ENCODE assay signal across 42 mouse cellular contexts in the genomic region with DNA sequence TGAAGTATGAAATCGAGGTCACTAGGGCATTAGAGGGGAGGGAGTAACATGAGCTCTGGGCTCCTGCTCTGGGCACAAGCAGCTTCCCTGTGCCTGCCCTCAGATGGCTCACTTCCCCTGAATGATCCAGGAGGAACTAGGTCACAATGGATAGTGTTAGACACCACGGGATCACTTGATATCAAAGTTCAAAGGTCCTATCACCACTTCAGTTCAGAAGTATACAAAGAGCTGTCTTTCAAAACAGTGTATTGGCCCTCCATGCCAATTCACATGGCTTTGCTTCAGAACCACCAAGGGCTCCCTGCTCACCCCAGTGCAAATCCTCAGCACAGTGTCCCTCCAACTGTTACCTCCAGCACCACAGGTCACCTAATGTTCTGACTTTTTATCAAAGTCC. TPM values are rescaled to one million over a fixed set of nuclear protein-coding genes. Genes with fewer than 3 reads are reported as not detected.
"Had no signal": no experiment of that assay in that cellular context is flagged by ENCODE, and none has a peak within 500 bp of the region (broad histone marks: within the 10 kb centered on the region; RNA-seq: fewer than 3 reads in every experiment).

No protein-coding gene starts in this region.

RNA-seq across cellular contexts. Expression of a gene that starts 1.5 kb away (rescaled TPM):
- total RNA-seq: heart, adult 2 months; heart, adult 8-10 months; heart, postnatal 10 days; heart, postnatal 14 days; heart, postnatal 25 days; heart, postnatal 36 days; heart, postnatal 4 days; hematopoietic stem cell, adult 5-6 weeks; hindbrain, postnatal 0 days; layer of hippocampus, adult 18-20 months; layer of hippocampus, adult 2 months; layer of hippocampus, adult 8-10 months; layer of hippocampus, postnatal 10 days; layer of hippocampus, postnatal 14 days; layer of hippocampus, postnatal 25 days; layer of hippocampus, postnatal 36 days; left cerebral cortex, adult 18-20 months; left cerebral cortex, adult 2 months; left cerebral cortex, adult 8-10 months had no signal
- polyA plus RNA-seq: heart, adult 2 months; heart, embryonic 10.5 days; heart, embryonic 11.5 days; heart, embryonic 12.5 days; heart, embryonic 13.5 days; heart, embryonic 14.5 days; heart, embryonic 15.5 days; heart, embryonic 16.5 days; heart, postnatal 0 days; hindbrain, embryonic 10.5 days; hindbrain, embryonic 11.5 days; hindbrain, embryonic 12.5 days; hindbrain, embryonic 13.5 days; hindbrain, embryonic 14.5 days; hindbrain, embryonic 15.5 days; hindbrain, embryonic 16.5 days; hindbrain, postnatal 0 days; inflammation-experienced regulatory T-cells, adult 6 months; intestine, embryonic 14.5 days; kidney, adult 2 months; kidney, embryonic 14.5 days; kidney, embryonic 15.5 days; kidney, embryonic 16.5 days; kidney, postnatal 0 days; large intestine, adult 2 months had no signal

RNA-seq across cellular contexts. Expression of a gene that starts 17.3 kb away (rescaled TPM):
- total RNA-seq: heart, adult 2 months; heart, adult 8-10 months; heart, postnatal 10 days; heart, postnatal 14 days; heart, postnatal 25 days; heart, postnatal 36 days; heart, postnatal 4 days; hematopoietic stem cell, adult 5-6 weeks; hindbrain, postnatal 0 days; layer of hippocampus, adult 18-20 months; layer of hippocampus, adult 2 months; layer of hippocampus, adult 8-10 months; layer of hippocampus, postnatal 10 days; layer of hippocampus, postnatal 14 days; layer of hippocampus, postnatal 25 days; layer of hippocampus, postnatal 36 days; left cerebral cortex, adult 18-20 months; left cerebral cortex, adult 2 months; left cerebral cortex, adult 8-10 months had no signal
- polyA plus RNA-seq: heart, adult 2 months; heart, embryonic 10.5 days; heart, embryonic 11.5 days; heart, embryonic 12.5 days; heart, embryonic 13.5 days; heart, embryonic 14.5 days; heart, embryonic 15.5 days; heart, embryonic 16.5 days; heart, postnatal 0 days; hindbrain, embryonic 10.5 days; hindbrain, embryonic 11.5 days; hindbrain, embryonic 12.5 days; hindbrain, embryonic 13.5 days; hindbrain, embryonic 14.5 days; hindbrain, embryonic 15.5 days; hindbrain, embryonic 16.5 days; hindbrain, postnatal 0 days; inflammation-experienced regulatory T-cells, adult 6 months; intestine, embryonic 14.5 days; kidney, adult 2 months; kidney, embryonic 14.5 days; kidney, embryonic 15.5 days; kidney, embryonic 16.5 days; kidney, postnatal 0 days; large intestine, adult 2 months had no signal

RNA-seq across cellular contexts. Expression of a gene that starts 25.4 kb away (rescaled TPM):
- total RNA-seq: heart, adult 2 months; heart, adult 8-10 months; heart, postnatal 10 days; heart, postnatal 14 days; heart, postnatal 25 days; heart, postnatal 36 days; heart, postnatal 4 days; hematopoietic stem cell, adult 5-6 weeks; hindbrain, postnatal 0 days; layer of hippocampus, adult 18-20 months; layer of hippocampus, adult 2 months; layer of hippocampus, adult 8-10 months; layer of hippocampus, postnatal 10 days; layer of hippocampus, postnatal 14 days; layer of hippocampus, postnatal 25 days; layer of hippocampus, postnatal 36 days; left cerebral cortex, adult 18-20 months; left cerebral cortex, adult 2 months; left cerebral cortex, adult 8-10 months had no signal
- polyA plus RNA-seq: heart, adult 2 months; heart, embryonic 10.5 days; heart, embryonic 11.5 days; heart, embryonic 12.5 days; heart, embryonic 13.5 days; heart, embryonic 14.5 days; heart, embryonic 15.5 days; heart, embryonic 16.5 days; heart, postnatal 0 days; hindbrain, embryonic 10.5 days; hindbrain, embryonic 11.5 days; hindbrain, embryonic 12.5 days; hindbrain, embryonic 13.5 days; hindbrain, embryonic 14.5 days; hindbrain, embryonic 15.5 days; hindbrain, embryonic 16.5 days; hindbrain, postnatal 0 days; inflammation-experienced regulatory T-cells, adult 6 months; intestine, embryonic 14.5 days; kidney, adult 2 months; kidney, embryonic 14.5 days; kidney, embryonic 15.5 days; kidney, embryonic 16.5 days; kidney, postnatal 0 days; large intestine, adult 2 months had no signal

RNA-seq across cellular contexts. Expression of a gene that starts 27.0 kb away (rescaled TPM):
- total RNA-seq: heart, adult 2 months; heart, adult 8-10 months; heart, postnatal 10 days; heart, postnatal 14 days; heart, postnatal 25 days; heart, postnatal 36 days; heart, postnatal 4 days; hematopoietic stem cell, adult 5-6 weeks; hindbrain, postnatal 0 days; layer of hippocampus, adult 18-20 months; layer of hippocampus, adult 2 months; layer of hippocampus, adult 8-10 months; layer of hippocampus, postnatal 10 days; layer of hippocampus, postnatal 14 days; layer of hippocampus, postnatal 25 days; layer of hippocampus, postnatal 36 days; left cerebral cortex, adult 18-20 months; left cerebral cortex, adult 2 months; left cerebral cortex, adult 8-10 months had no signal
- polyA plus RNA-seq: heart, adult 2 months; heart, embryonic 10.5 days; heart, embryonic 11.5 days; heart, embryonic 12.5 days; heart, embryonic 13.5 days; heart, embryonic 14.5 days; heart, embryonic 15.5 days; heart, embryonic 16.5 days; heart, postnatal 0 days; hindbrain, embryonic 10.5 days; hindbrain, embryonic 11.5 days; hindbrain, embryonic 12.5 days; hindbrain, embryonic 13.5 days; hindbrain, embryonic 14.5 days; hindbrain, embryonic 15.5 days; hindbrain, embryonic 16.5 days; hindbrain, postnatal 0 days; inflammation-experienced regulatory T-cells, adult 6 months; intestine, embryonic 14.5 days; kidney, adult 2 months; kidney, embryonic 14.5 days; kidney, embryonic 15.5 days; kidney, embryonic 16.5 days; kidney, postnatal 0 days; large intestine, adult 2 months had no signal

RNA-seq across cellular contexts. Expression of a gene that starts 34.6 kb away (rescaled TPM):
- total RNA-seq: heart, adult 2 months; heart, adult 8-10 months; heart, postnatal 10 days; heart, postnatal 14 days; heart, postnatal 25 days; heart, postnatal 36 days; heart, postnatal 4 days; hematopoietic stem cell, adult 5-6 weeks; hindbrain, postnatal 0 days; layer of hippocampus, adult 18-20 months; layer of hippocampus, adult 2 months; layer of hippocampus, adult 8-10 months; layer of hippocampus, postnatal 10 days; layer of hippocampus, postnatal 14 days; layer of hippocampus, postnatal 25 days; layer of hippocampus, postnatal 36 days; left cerebral cortex, adult 18-20 months; left cerebral cortex, adult 2 months; left cerebral cortex, adult 8-10 months had no signal
- polyA plus RNA-seq: heart, adult 2 months; heart, embryonic 10.5 days; heart, embryonic 11.5 days; heart, embryonic 12.5 days; heart, embryonic 13.5 days; heart, embryonic 14.5 days; heart, embryonic 15.5 days; heart, embryonic 16.5 days; heart, postnatal 0 days; hindbrain, embryonic 10.5 days; hindbrain, embryonic 11.5 days; hindbrain, embryonic 12.5 days; hindbrain, embryonic 13.5 days; hindbrain, embryonic 14.5 days; hindbrain, embryonic 15.5 days; hindbrain, embryonic 16.5 days; hindbrain, postnatal 0 days; inflammation-experienced regulatory T-cells, adult 6 months; intestine, embryonic 14.5 days; kidney, adult 2 months; kidney, embryonic 14.5 days; kidney, embryonic 15.5 days; kidney, embryonic 16.5 days; kidney, postnatal 0 days; large intestine, adult 2 months had no signal
